Mouse (Mus musculus) cerebellum, adult 18-20 months (tissue): ENCODE measurements around the gene Prima1.
A peak's percentile ranks its signal among the peaks of the same experiment; 100 is the strongest.

Experiments
- DNase-seq, 2 experiments: peaks; one replicate each; pipeline ENCODE4 v3.0.0; 2021

The Prima1 gene

GRCm38 (mm10) chr12:103223671-103224070, 18.3 kb downstream of the Prima1 start:
- no peak for DNase-seq

GRCm38 (mm10) chr12:103215877-103216610, 25.9 kb downstream of the Prima1 start:
- DNase-seq, result no peak

- DNase-seq, result no peak
Observed at GRCm38 (mm10) chr12:103214797-103215196, 27.2 kb downstream of the Prima1 start.

DNA sequence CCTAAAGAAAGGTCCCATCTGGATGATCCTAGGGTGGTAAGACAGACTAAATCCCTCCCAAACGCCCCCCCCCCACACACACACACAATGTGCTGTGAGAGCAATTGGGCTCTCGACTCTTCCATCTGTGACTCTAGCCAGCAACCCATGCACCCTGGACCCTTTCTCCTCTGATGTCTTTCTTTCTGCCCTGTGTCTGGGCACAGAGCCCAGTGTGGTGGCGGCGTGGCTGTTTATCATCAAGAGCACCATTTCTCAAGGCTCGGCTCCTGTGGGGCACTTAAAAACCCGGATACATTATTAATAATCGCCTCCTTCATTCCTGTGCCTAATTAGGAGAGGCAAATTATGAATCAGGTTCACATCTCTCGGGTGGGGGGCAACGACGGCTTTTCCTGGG, 27.7 kb downstream of the Prima1 start:
- DNase-seq, result no peak

GRCm38 (mm10) chr12:103213591-103213990, 28.4 kb downstream of the Prima1 start:
- no peak for DNase-seq

GRCm38 (mm10) chr12:103211078-103211477, 30.9 kb downstream of the Prima1 start:
- DNase-seq, result peak in 1 of 2 experiments; percentile 30

DNA sequence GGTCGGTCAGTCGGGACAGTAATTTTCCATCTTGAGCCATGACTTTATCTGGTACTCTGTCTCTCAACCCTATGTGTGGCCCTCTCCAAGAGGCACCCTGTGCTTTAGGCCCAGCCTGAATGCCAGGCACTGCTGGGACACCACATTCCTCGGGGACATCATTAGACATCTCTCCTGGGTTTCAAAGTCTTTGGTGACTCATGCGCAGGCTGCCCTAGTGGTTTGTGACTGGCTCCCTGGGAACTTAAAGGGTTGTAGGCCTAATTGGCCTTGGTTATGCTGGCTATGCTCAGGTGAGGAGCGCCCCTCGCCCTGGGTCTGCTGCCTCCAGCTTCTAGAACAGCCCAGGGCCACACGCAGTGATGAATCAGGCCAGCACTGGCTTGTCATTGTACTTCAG, 32.4 kb downstream of the Prima1 start:
- no peak for DNase-seq

GRCm38 (mm10) chr12:103205561-103205960, 36.4 kb downstream of the Prima1 start:
- DNase-seq, result peak; percentile 45 to 60

DNA sequence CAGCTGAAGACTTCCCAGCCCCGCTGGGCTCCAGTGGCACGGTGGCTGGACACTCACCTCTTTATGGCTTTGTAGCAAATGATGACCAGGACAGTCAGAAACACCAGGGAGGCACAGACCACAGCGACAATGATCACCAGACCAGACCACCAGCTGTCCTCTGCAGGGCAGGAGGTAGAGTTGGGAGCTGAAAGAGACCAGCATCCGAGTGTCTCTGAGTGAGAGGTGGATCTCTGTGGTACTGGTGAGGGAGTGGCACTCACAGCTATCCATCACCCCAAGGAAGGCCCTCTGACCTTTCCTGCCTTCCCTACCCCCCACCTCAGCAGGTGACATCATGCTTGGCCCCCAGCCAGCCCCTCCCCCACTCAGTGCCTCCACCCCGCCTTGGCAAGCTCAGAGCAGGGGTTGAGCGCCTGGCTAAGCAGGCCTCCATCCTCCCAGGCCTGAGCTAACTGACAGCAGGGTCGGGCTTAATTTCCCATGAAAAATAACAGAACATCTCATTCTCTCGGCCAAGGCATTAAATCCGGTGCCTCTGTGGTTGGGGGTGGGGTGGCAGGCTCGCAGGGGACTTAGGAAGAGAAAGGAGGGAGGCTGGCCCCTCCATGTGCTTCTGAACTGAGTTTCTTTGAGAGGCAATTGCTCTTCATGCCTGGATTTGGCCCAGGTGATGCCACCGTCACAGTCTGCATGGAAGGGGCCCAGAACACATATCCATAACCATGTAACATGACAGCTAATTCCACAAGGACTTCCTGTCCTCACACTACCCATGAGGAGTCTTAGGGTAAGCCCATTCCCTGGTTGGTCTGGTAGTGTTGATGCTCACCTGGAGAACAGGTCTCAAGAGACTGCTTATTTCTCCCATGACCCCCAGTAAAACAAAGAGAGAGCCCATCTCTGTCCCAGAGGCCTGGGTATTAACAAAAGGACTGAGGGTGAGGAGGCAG, 39.1 kb downstream of the Prima1 start:
- no peak for DNase-seq

GRCm38 (mm10) chr12:103192996-103193395, 49.0 kb downstream of the Prima1 start:
- no peak for DNase-seq

DNA sequence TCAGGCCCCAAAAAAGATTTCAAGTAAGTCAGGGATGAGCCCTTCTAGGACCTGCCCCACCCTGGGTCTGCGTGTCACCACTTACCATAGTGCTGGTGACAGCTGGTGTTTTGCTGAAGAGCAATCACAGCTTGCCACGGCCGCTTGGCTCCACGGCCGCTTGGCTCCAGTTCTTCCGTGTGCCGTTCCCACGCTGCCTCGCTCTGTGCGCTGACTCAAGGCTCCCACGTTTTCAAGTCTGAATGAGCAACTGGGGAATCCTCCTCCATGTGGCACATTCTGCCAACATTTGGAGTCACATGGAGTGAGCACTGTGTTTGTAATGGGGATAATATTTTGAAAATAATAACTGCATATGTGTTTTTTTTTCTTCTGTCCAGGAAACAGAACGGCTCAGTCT, 52.2 kb downstream of the Prima1 start:
- peak; percentile 39 to 49 for DNase-seq

DNA sequence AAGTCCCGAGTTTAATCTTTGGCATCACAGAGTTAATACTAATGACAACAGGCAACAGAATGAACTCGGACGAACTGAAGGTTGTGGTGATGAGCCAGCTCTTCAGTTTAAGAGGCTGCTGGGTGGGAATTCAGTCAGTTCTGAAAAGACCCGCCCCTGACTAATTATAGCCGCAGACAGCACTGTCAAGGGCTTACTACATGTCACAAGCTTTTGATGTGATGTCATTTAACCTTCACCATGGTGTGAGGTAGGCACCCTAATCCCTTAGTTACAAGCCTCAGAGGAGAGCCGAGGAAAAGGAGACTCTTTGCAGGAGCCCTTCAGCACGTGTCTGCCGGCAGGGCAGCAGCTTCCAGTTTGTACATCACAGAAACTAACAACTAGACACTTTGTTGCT, 53.7 kb downstream of the Prima1 start:
- no peak for DNase-seq

- DNase-seq, result no peak
Observed at GRCm38 (mm10) chr12:103187020-103187419, 54.9 kb downstream of the Prima1 start.

GRCm38 (mm10) chr12:103183057-103183456, 58.9 kb downstream of the Prima1 start:
- no peak for DNase-seq

DNA sequence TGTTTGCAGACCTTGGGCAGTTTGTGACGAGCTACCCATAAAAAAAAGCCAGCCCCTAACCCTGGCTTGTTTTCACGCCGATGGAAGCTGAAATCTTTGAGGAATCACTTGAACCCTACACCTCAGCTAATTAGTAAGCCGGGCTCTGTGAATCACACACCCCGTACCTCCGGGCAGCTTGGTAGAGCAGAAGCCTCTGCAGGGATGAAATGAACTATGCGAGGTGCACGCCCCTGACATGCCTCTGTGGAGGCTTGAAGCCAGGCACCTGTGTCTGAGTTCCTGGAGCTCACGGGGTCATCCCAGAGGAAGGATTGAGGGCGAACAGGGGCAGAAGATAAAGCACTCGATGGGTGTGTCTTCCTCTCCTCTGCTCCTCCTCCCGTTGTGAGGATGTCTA, 73.1 kb downstream of the Prima1 start:
- DNase-seq, result no peak

- no peak for DNase-seq
Observed at GRCm38 (mm10) chr12:103164101-103165030, 77.6 kb downstream of the Prima1 start.

- DNase-seq, result no peak
Observed at GRCm38 (mm10) chr12:103163596-103163995, 78.4 kb downstream of the Prima1 start.

GRCm38 (mm10) chr12:103160721-103161120, 81.2 kb downstream of the Prima1 start:
- no peak for DNase-seq

- no peak for DNase-seq
Observed at GRCm38 (mm10) chr12:103159016-103159415, 82.9 kb downstream of the Prima1 start.

- no peak for DNase-seq
Observed at GRCm38 (mm10) chr12:103157129-103157910, 84.6 kb downstream of the Prima1 start.

DNA sequence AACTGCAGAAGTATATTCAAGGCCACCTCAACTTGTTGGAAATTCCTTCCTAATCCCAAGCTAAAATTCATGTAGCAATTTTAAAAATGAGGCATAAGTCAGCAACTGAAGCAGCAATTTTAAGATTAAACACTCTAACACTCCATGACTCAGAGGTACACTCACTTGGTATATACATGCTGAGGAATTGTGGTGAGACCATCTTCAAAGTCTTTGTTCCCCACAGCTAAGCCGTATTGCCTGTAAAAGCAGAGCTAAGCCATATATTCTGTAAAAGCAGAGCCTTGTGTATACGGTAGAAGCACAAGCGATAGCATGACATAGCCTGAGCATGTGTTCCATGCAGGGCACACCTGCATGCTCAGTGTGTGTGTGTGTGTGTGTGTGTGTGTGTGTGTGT, 86.5 kb downstream of the Prima1 start:
- DNase-seq, result no peak

DNA sequence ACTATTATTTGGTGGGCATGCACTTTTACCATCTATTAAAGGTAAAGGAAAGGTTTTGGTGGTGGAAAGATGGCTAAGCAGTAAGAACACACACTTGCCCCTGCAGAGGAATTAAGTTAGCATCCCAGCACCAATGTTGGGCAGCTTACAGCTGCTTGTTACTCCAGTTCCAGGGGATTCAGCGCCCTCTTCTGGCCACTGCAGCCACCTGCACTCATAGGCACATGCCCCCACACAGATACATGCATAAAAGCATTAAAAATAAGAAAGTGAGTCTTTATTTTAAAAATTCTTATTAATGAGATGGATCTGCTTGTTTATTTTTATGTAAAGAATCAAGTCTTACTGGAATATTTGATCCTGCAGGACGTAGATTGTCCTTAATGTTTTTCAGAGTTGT, 87.0 kb downstream of the Prima1 start:
- DNase-seq, result no peak
